Mouse (Mus musculus) left cerebral cortex, adult 8-10 months (tissue): ENCODE data around the gene Fzd9. TPM values are rescaled to one million over a fixed set of nuclear protein-coding genes. Genes with fewer than 3 reads are reported as not detected.

ENCODE experiments used
- DNase-seq, 2 experiments: peaks; one replicate each; pipeline ENCODE4 v3.0.0; 2022; ENCODE audit warnings: low spot score in 2 of 2
- total RNA-seq, 4 experiments: library from RNA; stranded (reverse); gene quantifications; 2 replicates each; pipeline ENCODE4 v1.2.4; 2022

Fzd9 gene
- 1 to 10 TPM; 4.3 to 6.5 (median 5.4) TPM for total RNA-seq

GRCm38 (mm10) chr5:135251079-135251454 is at the start of gene Fzd9:
Gene Fzd9 (minus strand): TSS chr5:135251230.
- DNase-seq, result peak; percentile 70 to 72

- no peak for DNase-seq
These were observed 41.0 kb upstream of the Fzd9 start for GRCm38 (mm10) chr5:135292001-135292400.

DNA sequence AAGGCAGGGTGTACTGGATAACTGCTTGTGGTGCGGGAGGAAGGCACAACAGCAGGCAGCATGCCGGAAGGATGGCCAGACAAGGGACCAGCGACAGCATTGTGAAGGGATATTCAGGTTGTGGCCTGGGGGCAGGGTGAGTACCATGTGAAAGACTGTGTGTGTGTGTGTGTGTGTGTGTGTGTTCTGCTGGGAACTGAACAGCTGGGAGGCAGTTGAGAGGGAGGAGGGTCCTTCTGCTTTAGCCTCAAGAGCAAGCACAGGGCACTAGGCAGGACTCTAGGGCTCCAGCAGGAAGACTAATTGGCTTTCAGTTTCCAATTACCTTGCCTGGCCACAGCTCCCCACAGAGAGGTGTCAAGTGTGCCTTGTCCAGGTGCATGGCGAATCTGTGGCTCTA is 40.2 kb upstream of the Fzd9 start:
- no peak for DNase-seq

DNA sequence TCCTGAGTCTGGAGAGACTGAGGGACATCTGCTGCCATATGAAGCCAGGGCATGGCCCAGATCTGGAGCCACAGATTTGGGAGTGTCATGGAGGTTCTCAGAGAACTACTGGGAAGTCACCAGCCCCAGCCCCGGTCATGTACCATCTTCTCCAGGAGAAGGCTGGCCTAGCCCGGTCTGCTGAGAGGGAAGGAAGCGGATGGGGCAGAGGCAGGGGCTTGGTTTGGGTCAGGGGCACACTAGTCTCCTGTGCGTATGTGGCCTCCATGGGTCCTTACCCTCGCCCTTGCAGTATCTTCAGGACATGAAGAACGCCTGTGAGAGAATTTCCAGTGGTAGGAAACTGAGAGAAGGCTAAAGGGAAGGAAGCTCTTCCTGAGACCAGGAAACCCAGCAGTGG is 39.7 kb upstream of the Fzd9 start:
- DNase-seq, result no peak

DNA sequence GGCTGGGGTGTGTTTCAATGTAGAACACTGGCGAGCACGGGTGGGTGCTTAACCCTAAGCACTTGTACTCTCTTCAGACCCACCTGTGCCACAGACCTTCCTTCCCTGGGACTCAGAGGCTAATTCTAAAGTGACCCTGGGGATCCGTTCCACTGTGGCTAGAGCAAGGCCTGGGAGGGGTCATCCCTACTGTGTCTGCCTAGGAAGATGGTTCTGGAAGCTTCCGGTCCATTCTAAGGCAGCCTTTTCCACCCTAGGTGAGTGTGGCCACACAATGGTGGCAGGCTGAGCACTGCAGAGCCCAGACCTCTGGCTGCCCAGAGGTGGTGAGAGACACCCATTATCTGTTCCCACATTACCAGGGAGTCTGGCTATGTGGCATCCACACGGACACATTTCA is 35.9 kb upstream of the Fzd9 start:
- DNase-seq, result no peak

DNA sequence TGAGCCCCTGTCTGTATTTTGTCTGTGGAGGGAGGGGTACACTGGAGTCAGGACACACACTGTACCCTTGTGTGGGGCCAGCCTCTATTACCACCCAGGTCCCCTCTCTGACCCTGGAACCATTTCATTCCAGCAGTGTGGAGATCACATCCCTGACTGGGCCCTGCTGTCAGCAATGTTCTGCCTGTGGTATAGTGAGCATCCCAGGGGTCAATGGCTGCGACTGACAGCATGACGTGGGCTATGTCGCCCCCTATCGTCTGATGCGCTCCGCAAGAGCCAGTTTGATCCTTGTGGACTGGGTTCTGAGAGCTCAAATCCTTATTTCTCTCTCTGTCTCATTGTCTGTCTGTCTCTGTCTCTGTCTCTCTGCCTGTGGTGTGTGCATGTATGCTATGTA is 35.2 kb upstream of the Fzd9 start:
- DNase-seq, result peak; percentile 22 to 52

- DNase-seq, result no peak
These were observed 34.2 kb upstream of the Fzd9 start for GRCm38 (mm10) chr5:135285211-135285610.

GRCm38 (mm10) chr5:135280226-135280625 is 29.2 kb upstream of the Fzd9 start:
- DNase-seq, result no peak

DNA sequence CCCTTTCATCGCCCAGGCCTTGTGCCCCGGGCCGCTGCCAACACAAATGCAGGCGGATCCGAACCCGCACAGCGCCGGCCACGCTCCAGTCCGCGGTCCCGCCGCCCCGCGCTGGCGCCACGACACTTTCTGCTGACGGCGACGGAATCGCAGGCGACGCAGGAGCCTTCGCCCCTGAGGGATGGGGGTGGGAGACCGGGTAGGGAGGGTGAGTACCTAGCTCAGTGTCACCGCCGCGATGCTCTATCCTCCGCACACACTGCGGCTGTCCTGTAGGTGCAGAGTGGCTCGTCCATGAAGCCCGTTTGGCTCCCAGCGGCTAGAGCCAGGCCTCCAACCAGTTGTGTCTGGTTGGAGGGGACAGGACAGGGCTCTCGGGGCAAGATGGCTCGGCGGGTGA is 25.6 kb upstream of the Fzd9 start:
- DNase-seq, result no peak

DNA sequence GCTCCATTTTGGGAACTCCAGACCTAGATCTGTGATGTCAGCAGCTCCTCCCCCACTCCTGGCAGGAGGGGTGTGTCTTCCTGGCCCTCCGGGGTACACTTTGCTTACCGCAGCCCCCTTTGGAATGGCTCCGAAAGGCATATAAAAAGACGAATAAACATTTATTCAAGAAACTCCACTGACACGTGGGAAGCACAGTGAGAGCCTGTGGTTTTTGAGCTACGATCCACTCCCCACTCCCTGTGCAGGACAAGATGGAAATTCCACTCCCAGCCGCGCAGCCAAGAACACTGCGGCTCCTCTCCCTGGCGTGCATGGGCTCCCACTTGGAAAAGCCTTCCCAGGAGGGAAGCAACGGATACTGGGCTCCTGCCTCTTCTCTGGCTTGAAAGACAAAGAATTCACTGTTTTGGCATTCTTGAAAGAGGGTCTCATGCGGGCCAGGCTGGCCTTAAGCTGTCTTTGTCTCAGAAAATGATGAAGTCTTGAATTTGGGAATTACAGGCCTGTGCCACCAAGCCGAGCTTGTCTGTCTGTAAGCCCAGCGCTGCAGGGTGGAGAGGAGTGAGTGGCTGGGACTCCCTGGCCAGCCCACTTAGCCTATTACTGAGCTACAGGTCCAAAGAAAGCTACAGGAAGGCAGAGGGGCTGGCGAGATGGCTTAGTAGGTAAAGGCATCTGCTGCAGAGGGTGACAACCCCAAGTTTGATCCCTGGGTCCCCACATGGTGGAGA is 23.8 kb upstream of the Fzd9 start:
- DNase-seq, result no peak

DNA sequence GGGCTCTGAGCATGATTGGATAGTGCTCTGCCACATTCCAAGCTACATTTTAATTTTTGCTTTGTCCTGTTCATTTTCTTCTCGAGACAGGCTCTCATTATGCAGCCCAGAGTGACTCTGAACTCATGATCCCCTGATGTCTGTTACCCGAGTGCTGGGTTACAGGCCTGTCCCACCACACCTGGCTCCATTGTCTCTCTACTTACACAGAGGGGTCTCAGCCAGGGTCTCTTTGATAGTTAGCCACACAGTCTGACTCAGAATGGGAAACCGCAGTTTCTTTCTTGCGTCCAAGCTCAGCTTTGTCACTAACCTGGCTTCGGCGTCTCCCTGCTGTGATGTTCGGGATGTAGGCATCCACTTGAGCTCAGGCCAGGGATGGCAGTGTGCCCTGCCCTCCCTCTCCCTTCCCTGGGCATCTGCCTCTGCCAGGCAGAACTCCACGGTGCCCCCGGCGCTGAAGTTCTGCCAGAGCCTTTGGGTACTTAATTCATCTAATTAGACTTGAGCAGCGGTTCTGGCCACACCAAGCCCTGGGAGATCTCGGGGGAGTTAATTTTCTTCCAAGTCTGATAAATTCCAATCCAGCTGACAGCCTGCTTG is 20.6 kb upstream of the Fzd9 start:
- peak in 1 of 2 experiments; percentile 58 for DNase-seq

- DNase-seq, result no peak
These were observed 19.3 kb upstream of the Fzd9 start for GRCm38 (mm10) chr5:135270361-135270760.

DNA sequence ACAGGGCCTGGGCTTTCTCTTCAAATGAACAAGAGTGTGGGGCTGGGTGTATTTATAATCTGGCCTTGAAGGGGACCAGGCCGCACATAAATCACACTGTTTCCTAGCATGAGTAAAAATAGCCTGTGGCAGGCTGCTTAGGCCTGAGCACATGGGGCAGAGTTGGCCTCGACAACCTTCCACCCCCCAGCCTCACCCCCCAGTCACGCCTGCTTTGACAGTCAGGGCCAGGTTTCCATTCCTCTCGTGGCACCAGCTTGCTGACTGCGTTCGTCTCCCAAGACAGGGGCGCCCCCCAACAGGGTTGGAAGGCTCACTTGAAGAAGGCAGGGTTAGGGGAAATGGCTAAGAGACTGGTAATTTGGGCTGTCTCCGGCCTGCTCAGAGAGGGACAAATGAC is 18.4 kb upstream of the Fzd9 start:
- no peak for DNase-seq

GRCm38 (mm10) chr5:135264548-135264947 is 13.5 kb upstream of the Fzd9 start:
- DNase-seq, result no peak

DNA sequence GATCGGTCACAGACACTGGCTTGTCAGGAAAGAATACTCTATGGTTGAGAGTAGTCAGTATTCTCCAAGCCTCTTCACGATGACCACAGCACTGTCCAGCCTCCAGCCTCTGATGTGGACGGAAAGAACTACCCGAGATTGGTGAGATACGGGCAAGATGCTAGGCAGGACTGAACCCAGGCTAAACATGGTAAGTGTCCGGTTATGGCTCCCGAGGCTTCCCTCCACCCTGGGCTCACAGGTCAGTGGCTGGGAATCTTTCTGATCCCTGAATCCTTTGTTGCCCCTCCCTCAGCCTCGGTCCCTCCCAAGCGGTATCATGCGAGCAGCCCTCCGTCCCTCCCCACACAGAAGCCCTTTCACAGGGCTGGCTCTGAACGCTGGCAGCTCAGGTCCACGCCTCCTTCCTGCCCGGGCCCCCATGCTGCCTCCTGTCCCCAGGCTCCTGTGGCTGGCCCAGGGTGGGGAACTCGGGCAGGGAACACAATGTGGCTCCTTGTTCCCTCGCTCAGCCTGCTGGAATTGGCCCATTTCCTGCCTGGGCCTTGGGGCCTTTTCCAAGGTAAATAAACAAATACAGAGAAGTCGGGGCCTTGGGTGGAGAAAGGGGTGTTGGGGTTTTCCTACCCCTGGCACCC is 13.0 kb upstream of the Fzd9 start:
- peak in 1 of 2 experiments; percentile 59 for DNase-seq

DNA sequence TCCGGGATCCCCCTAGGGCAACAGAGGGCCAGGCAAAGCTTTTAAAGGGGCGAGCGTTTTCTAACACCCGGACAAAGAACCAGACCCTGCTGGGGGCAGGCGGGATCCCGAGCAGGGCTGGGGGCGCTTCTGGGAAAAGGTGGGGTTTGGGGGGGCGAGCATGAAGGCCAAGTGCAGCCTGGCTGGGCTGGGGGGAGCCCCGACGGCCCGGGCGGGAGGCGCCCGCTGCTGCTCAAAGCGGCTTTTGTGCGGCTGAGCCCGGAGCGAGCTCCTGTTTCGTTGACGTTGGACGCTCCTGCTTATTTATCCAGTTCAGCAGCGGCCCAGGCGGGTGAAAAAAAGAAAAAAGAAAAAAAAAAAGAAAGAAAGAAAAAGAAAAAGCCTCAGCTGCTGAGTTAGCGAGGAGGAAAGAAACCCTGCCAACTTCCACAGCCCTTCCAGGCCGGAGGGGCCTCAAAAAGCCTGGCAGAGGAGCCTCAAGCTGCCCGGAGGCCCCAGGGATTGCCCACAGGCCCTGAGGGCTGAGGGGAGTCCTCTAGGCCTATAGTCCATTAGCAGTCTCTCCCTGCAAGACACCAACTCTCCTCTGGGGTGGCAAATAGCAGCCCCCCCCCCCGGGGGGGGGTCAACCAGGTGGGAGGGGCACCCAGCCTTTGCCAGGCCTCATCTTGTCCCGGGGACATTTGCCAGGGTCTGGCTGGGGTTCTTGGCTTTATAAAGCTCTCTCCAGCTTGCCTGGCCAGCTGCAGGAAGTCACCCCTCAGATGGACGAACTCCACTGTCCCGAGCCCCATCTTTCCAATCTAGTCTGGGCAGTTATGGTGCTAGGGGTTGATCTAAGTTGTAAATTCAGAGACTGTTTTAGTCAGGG is 7.5 kb upstream of the Fzd9 start:
- no peak for DNase-seq

GRCm38 (mm10) chr5:135257559-135257958 is 6.5 kb upstream of the Fzd9 start:
- DNase-seq, result no peak

GRCm38 (mm10) chr5:135256166-135256565 is 5.1 kb upstream of the Fzd9 start:
- no peak for DNase-seq

- DNase-seq, result no peak
These were observed 2.8 kb upstream of the Fzd9 start for GRCm38 (mm10) chr5:135253741-135254401.

DNA sequence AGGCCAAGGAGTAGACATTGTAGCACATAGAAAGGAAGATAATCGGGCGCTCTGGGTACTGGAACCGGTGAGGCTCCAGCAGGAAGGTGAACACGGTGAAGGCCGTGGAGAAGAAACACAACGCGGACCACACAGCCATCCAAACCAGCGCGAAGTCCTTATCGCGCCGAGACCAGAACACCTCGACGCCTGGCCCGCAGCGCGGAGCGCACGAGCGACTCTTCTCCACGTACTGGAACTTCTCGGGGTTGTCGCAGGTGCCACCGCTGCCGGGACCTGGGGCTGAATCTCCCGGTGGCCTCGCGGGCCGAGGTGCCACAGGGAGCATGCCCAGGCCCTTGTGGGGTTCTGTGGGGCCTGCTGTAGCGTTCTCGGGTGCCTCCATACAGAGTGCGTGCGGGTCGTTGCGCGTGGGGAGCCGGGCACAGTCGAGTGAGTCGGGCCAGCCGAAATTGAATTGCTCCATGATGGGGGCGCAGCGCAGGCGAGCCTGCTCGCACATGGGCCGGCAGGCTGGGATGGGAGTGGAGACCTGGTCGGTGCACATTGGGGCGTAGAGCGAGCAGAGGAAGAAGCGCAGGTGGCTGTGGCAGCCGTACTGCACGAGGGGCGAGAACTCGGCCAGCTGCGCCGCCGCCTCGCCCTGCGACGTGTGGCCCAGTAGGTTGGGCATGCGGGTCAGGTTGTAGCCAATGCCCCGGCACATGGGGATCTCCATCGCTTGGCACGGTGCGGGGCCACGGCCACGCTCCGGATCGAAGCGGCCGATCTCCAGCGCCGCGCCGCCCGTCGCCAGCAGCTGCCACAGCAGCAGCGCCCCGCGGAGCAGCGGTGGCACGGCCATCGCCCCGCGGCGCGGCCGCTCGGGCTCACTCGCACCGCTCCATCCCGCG is 598 bp downstream of the Fzd9 start:
- no peak for DNase-seq
